Mouse (Mus musculus): ENCODE results near the gene Trp53. TPM values are rescaled to one million over a fixed set of nuclear protein-coding genes. Genes with fewer than 3 reads are reported as not detected.
A peak's percentile ranks its signal among the peaks of the same experiment; 100 is the strongest.
"Not testable (repeated sequence)": the region's sequence is repeated elsewhere in the genome, so short reads cannot be mapped to it uniquely, and the experiment has no call there.

The Trp53 gene
- 10 to 100 TPM; 18.7 to 21.1 TPM for total RNA-seq (2021)

DNA sequence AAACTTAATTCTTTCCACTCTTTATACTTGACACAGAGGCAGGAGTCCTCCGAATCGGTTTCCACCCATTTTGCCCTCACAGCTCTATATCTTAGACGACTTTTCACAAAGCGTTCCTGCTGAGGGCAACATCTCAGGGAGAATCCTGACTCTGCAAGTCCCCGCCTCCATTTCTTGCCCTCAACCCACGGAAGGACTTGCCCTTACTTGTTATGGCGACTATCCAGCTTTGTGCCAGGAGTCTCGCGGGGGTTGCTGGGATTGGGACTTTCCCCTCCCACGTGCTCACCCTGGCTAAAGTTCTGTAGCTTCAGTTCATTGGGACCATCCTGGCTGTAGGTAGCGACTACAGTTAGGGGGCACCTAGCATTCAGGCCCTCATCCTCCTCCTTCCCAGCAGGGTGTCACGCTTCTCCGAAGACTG is at the start of gene Trp53, which contains the start of gene Wrap53:
Gene Trp53 (plus strand): TSS at position 269 of the 424 bp plus-strand sequence.
Gene Wrap53 (minus strand): TSS at position 165 of the 424 bp plus-strand sequence.
- intact Hi-C loops (cut with DNase I) = loop anchor here (2.0 to 5.0 kb wide), 2 partner anchors 25 to 82 kb away; partner anchors contain the start of genes Atp1b2 and Mpdu1
- DNase-seq (ENCODE audit: low spot score in 2 of 2) = peak; percentile 87 to 95

- DNase-seq (ENCODE audit: low spot score in 2 of 2) = not testable (repeated sequence)
- intact Hi-C loops (cut with DNase I) = loop anchor here (5.0 kb wide), 1 partner anchor 47 kb away; no protein-coding TSS in a partner anchor
Observed at GRCm38 (mm10) chr11:69530755-69531154, 49.4 kb upstream of the Trp53 start.

GRCm38 (mm10) chr11:69532480-69533150 is 47.5 kb upstream of the Trp53 start:
- DNase-seq (ENCODE audit: low spot score in 2 of 2) = no peak
- intact Hi-C loops (cut with DNase I) = loop anchor here (5.0 kb wide), 1 partner anchor 45 kb away; no protein-coding TSS in a partner anchor

GRCm38 (mm10) chr11:69534990-69535389 is 45.2 kb upstream of the Trp53 start:
- DNase-seq (ENCODE audit: low spot score in 2 of 2) = no peak
- intact Hi-C loops (cut with DNase I) = loop anchor here (5.0 kb wide), 1 partner anchor 42 kb away; no protein-coding TSS in a partner anchor

DNA sequence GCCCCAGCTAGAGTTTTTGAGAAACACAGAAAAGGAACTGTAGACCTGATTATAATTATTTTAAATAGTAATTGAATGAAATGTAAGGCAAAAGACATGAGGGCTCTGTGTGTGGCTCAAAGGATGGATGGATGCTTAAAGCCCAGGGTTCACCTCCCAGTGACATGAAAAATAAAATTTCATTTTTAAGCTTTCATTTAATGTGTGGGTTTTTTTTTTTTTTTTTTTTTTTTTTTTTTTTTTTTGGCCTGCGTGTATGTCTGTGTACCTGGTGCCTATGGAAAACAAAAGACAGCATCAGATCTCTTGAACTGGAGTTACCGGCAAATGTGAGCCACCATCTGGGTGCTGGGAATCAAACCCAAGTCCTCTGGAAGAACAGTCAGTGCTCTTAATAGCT is 39.5 kb upstream of the Trp53 start:
- DNase-seq (ENCODE audit: low spot score in 2 of 2) = no peak
- intact Hi-C loops (cut with DNase I) = no loop called here

- DNase-seq (ENCODE audit: low spot score in 2 of 2); intact Hi-C loops (cut with DNase I): not testable (repeated sequence)
Observed at GRCm38 (mm10) chr11:69541741-69542140, 38.4 kb upstream of the Trp53 start.

DNA sequence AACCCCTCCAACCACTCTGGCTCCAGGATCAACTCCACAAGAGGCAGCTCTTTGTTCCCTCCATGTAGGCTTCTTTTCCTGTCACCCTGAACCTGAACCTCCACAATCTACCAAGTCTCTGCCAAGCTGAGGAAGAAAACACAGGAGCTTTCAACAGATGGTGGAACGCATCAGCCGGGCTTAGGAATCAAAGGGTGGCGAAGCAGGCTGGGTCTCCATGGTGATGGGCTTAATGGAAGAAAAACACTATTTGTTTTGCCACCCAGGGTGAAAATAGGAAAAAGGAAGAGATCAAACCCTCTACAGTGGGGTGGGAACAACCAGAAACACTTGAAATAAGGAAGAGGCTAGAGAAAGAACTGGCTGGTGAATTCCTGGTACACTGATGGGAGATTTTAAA is 36.6 kb upstream of the Trp53 start:
- no peak for DNase-seq (ENCODE audit: low spot score in 2 of 2)
- intact Hi-C loops (cut with DNase I) = no loop called here

- DNase-seq (ENCODE audit: low spot score in 2 of 2) = no peak
- intact Hi-C loops (cut with DNase I) = loop anchor here (1.0 kb wide), 1 partner anchor 33 kb away; no protein-coding TSS in a partner anchor
Observed at GRCm38 (mm10) chr11:69545957-69546356, 34.2 kb upstream of the Trp53 start.

GRCm38 (mm10) chr11:69546423-69547053 is 33.6 kb upstream of the Trp53 start:
- intact Hi-C loops (cut with DNase I) = loop anchor here (1.0 kb wide), 1 partner anchor 33 kb away; no protein-coding TSS in a partner anchor
- peak; percentile 76 to 81 for DNase-seq (ENCODE audit: low spot score in 2 of 2)

- no peak for DNase-seq (ENCODE audit: low spot score in 2 of 2)
- intact Hi-C loops (cut with DNase I) = no loop called here
Observed at GRCm38 (mm10) chr11:69547071-69547470, 33.1 kb upstream of the Trp53 start.

DNA sequence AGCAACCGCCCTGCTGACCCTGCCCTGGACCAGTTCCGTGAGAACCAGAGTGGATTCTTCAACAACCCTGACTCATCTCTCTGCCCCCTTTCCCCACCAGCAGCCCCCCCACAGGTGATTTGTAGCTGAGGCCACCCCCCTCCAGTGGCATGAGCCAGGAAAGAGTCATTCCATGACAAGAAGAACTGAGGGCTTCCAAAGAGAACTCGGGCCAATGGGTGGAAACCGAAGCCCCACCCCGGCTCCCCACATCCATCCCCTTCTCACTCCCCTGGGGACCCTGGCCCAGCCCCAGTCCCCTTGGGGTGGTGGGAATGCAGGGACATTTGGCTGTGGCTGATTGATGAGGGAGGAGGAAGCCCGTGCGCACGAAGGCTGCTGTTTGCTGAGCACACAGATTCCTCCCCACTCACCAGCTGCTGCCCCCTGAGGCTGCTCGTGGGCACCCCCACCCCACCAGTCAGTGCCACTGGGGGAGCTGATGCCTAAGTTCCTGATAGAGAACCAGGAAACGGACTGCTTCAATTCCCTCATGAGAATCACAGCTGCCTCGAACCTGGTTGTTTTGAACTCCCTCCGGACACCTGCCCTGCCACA is 31.0 kb upstream of the Trp53 start, which contains the start of gene Dnah2:
Gene Dnah2 (minus strand): TSS at position 51 of the 597 bp plus-strand sequence.
- no peak for DNase-seq (ENCODE audit: low spot score in 2 of 2)
- intact Hi-C loops (cut with DNase I) = no loop called here

DNA sequence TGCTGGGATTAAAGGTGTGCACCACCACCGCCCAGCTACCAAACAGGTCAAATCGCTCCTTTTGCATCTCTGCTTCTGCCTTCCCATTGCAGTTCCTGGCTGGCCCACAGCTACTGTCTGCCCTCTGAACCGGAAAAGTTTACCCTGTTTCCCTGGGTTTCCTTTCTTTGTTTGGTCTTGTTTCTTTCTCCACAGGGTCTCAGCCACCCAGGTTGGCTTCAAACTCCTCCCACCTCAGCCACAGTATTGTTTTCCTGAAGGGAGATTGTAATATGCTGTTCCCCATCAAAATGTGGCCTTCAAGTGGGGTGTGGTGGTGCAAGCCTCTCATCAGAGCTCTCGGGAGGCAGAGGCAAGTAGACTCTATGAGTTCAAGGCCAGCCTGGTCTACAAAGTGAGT is 28.8 kb upstream of the Trp53 start:
- intact Hi-C loops (cut with DNase I) = no loop called here
- no peak for DNase-seq (ENCODE audit: low spot score in 2 of 2)

GRCm38 (mm10) chr11:69552622-69553340 is 27.4 kb upstream of the Trp53 start:
- peak; percentile 79 to 81 for DNase-seq (ENCODE audit: low spot score in 2 of 2)
- intact Hi-C loops (cut with DNase I) = no loop called here

- intact Hi-C loops (cut with DNase I) = no loop called here
- DNase-seq (ENCODE audit: low spot score in 2 of 2) = no peak
Observed at GRCm38 (mm10) chr11:69553341-69553721, 26.8 kb upstream of the Trp53 start.

DNA sequence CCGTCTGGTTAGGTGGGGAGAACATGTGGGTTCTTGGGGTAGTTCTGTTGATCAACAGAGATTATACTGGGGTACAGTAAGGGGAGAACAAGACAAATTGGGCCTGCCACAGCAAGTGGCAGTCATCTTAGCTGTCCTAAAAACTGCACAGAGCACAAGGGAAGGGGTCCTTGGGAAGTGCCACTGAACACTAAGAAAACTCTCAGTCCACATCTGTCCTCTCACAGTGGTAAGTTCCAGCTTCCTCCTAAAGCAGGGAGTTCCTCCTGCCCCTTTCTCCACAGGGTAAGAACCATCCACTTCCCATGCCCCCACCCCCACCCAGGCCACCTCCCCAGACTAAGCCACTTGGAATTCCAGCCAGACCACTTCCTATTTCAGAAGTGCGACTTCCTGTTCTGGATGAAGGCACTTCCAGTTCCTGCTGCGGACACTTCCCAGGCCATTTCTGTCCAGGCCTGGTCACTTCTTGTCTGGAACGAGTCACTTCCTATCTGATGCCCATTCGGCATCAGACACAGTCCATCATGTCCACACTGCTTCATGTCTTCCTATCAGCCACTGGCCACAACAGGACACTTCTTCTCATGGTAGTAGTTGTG is 25.5 kb upstream of the Trp53 start:
- intact Hi-C loops (cut with DNase I) = no loop called here

GRCm38 (mm10) chr11:69557381-69557958 is 22.7 kb upstream of the Trp53 start:
- DNase-seq (ENCODE audit: low spot score in 2 of 2) = peak in 1 of 2 experiments; percentile 72
- intact Hi-C loops (cut with DNase I) = no loop called here

More for the DNA sequence above, 25.5 kb upstream of the Trp53 start:
- DNase-seq (ENCODE audit: low spot score in 2 of 2) = no peak

- no peak for DNase-seq (ENCODE audit: low spot score in 2 of 2)
- intact Hi-C loops (cut with DNase I) = no loop called here
Observed at GRCm38 (mm10) chr11:69558756-69559155, 21.4 kb upstream of the Trp53 start.

- DNase-seq (ENCODE audit: low spot score in 2 of 2) = no peak
- intact Hi-C loops (cut with DNase I) = no loop called here
Observed at GRCm38 (mm10) chr11:69559183-69559582, 21.0 kb upstream of the Trp53 start.
